In the genomic region with DNA sequence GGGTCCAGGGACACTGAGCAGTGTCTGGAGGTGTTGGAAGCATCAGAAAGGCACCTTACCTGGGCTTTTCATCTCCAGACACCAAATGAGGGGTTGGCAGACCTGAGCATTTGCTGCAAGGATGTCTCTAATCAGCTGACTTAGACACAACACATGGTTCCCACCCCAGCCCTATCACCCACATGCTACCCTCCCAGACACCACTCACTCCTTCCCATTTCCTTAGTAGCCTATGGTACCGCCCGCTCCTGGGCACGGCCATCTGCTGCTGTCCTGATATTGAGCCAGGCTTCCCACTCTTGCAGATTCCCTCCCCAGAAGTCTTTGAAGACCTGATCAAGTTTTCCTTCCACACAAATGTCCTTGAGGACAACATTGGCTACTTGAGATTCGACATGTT, we compare ENCODE assay signal across 12 mouse cellular contexts. TPM values are rescaled to one million over a fixed set of nuclear protein-coding genes. Genes with fewer than 3 reads are reported as not detected.
"Had no signal": no experiment of that assay in that cellular context is flagged by ENCODE, and none has a peak within 500 bp of the region (broad histone marks: within the 10 kb centered on the region; RNA-seq: fewer than 3 reads in every experiment).

No protein-coding gene starts in this region.

- DNase-seq: liver, postnatal 0 days; lung, adult 2 months; lung, postnatal 14 days; lung, postnatal 36 days; right cerebral cortex, postnatal 14 days; thymus, adult 18-20 months; thymus, postnatal 14 days; thymus, postnatal 36 days had no signal

RNA-seq across cellular contexts. Expression of gene Rbp3, which starts 4.4 kb away (rescaled TPM):
- total RNA-seq: megakaryocyte progenitor cell, adult 5-6 weeks; monocyte, adult 5-6 weeks; neutrophil, adult 5-6 weeks had no signal

RNA-seq across cellular contexts. Expression of gene Gdf2, which starts 17.3 kb away (rescaled TPM):
- total RNA-seq: megakaryocyte progenitor cell, adult 5-6 weeks; monocyte, adult 5-6 weeks; neutrophil, adult 5-6 weeks had no signal

RNA-seq across cellular contexts. Expression of gene Zfp488, which starts 20.4 kb away (rescaled TPM):
- total RNA-seq: monocyte, adult 5-6 weeks; neutrophil, adult 5-6 weeks had no signal

RNA-seq across cellular contexts. Expression of gene Gdf10, which starts 34.8 kb away (rescaled TPM):
- total RNA-seq: megakaryocyte progenitor cell, adult 5-6 weeks; monocyte, adult 5-6 weeks; neutrophil, adult 5-6 weeks had no signal

RNA-seq across cellular contexts. Expression of gene Gm30083, which starts 56.8 kb away (rescaled TPM):
- total RNA-seq: megakaryocyte progenitor cell, adult 5-6 weeks; midbrain, postnatal 0 days; monocyte, adult 5-6 weeks; neutrophil, adult 5-6 weeks had no signal
